Mouse (Mus musculus): Measurements from ENCODE around the gene 1700069L16Rik. TPM values are rescaled to one million over a fixed set of nuclear protein-coding genes. Genes with fewer than 3 reads are reported as not detected.

1700069L16Rik gene
- polyA plus RNA-seq, 1 experiment, result not detected

GRCm38 (mm10) chr5:113700388-113701023 lies 24.1 kb downstream of the 1700069L16Rik start:
- Histone ChIP-seq H3K9me3 (ENCODE audit: control insufficient read depth, low read length) (no peaks in the 10 kb centered on the region), H3K4me1 (ENCODE audit: control insufficient read depth) (no peaks in the 10 kb centered on the region), H3K4me3 (replicated peaks) (no peak overlapping the region), H3K27me3 (ENCODE audit: control insufficient read depth) (no peaks in the 10 kb centered on the region), H3K36me3 (ENCODE audit: control insufficient read depth) (no peaks in the 10 kb centered on the region)
- TF ChIP-seq GATA1 (IDR thresholded peaks at IDR 0.05; ENCODE audit: low read length), result no peak
- no peak for TF ChIP-seq TAL1 (IDR thresholded peaks at IDR 0.05; ENCODE audit: low read length)

GRCm38 (mm10) chr5:113694415-113694814 lies 30.2 kb downstream of the 1700069L16Rik start:
- Histone ChIP-seq H3K4me3 (replicated peaks) (no peak overlapping the region), H3K4me1 (ENCODE audit: control insufficient read depth) (no peaks in the 10 kb centered on the region), H3K9me3 (ENCODE audit: control insufficient read depth, low read length) (peaks cover 21% of the 10 kb centered on the region), H3K36me3 (ENCODE audit: control insufficient read depth) (no peaks in the 10 kb centered on the region), H3K27me3 (ENCODE audit: control insufficient read depth) (no peaks in the 10 kb centered on the region; the same call in 1 of the 2 replicates)
- TF ChIP-seq GATA1 (IDR thresholded peaks at IDR 0.05; ENCODE audit: low read length) (no peak), TAL1 (IDR thresholded peaks at IDR 0.05; ENCODE audit: low read length) (no peak)

- peaks cover 22% of the 10 kb centered on the region for H3K9me3 ChIP-seq (ENCODE audit: control insufficient read depth, low read length)
- no peak for TF ChIP-seq TAL1 (IDR thresholded peaks at IDR 0.05; ENCODE audit: low read length)
- TF ChIP-seq GATA1 (IDR thresholded peaks at IDR 0.05; ENCODE audit: low read length), result no peak
- H3K27me3 ChIP-seq (ENCODE audit: control insufficient read depth), result no peaks in the 10 kb centered on the region; the same call in 1 of the 2 replicates
- no peak overlapping the region for H3K4me3 ChIP-seq (replicated peaks)
- H3K4me1 ChIP-seq (ENCODE audit: control insufficient read depth), result no peaks in the 10 kb centered on the region
- H3K36me3 ChIP-seq (ENCODE audit: control insufficient read depth), result no peaks in the 10 kb centered on the region
These were observed 30.6 kb downstream of the 1700069L16Rik start for GRCm38 (mm10) chr5:113694000-113694399.

GRCm38 (mm10) chr5:113693196-113693755 lies 31.3 kb downstream of the 1700069L16Rik start:
- no peaks in the 10 kb centered on the region for H3K4me1 ChIP-seq (ENCODE audit: control insufficient read depth)
- no peak overlapping the region for H3K4me3 ChIP-seq (replicated peaks)
- no peaks in the 10 kb centered on the region for H3K36me3 ChIP-seq (ENCODE audit: control insufficient read depth)
- H3K27me3 ChIP-seq (ENCODE audit: control insufficient read depth), result peaks cover 1% of the 10 kb centered on the region; the same call in 1 of the 2 replicates
- peaks cover 24% of the 10 kb centered on the region for H3K9me3 ChIP-seq (ENCODE audit: control insufficient read depth, low read length)
- TF ChIP-seq TAL1 (IDR thresholded peaks at IDR 0.05; ENCODE audit: low read length) (no peak), GATA1 (IDR thresholded peaks at IDR 0.05; ENCODE audit: low read length) (no peak)

- Histone ChIP-seq H3K9me3 (ENCODE audit: control insufficient read depth, low read length) (peaks cover 32% of the 10 kb centered on the region), H3K36me3 (ENCODE audit: control insufficient read depth) (no peaks in the 10 kb centered on the region), H3K4me3 (replicated peaks) (no peak overlapping the region), H3K4me1 (ENCODE audit: control insufficient read depth) (peaks cover 3% of the 10 kb centered on the region), H3K27me3 (ENCODE audit: control insufficient read depth) (peaks cover 2% of the 10 kb centered on the region; the same call in 1 of the 2 replicates)
- TF ChIP-seq GATA1 (IDR thresholded peaks at IDR 0.05; ENCODE audit: low read length) (no peak), TAL1 (IDR thresholded peaks at IDR 0.05; ENCODE audit: low read length) (no peak)
These were observed 33.7 kb downstream of the 1700069L16Rik start for GRCm38 (mm10) chr5:113690866-113691265.

GRCm38 (mm10) chr5:113690069-113690548 lies 34.5 kb downstream of the 1700069L16Rik start:
- H3K4me3 ChIP-seq (replicated peaks), result no peak overlapping the region
- peaks cover 2% of the 10 kb centered on the region; the same call in 1 of the 2 replicates for H3K27me3 ChIP-seq (ENCODE audit: control insufficient read depth)
- no peak for TF ChIP-seq GATA1 (IDR thresholded peaks at IDR 0.05; ENCODE audit: low read length)
- TF ChIP-seq TAL1 (IDR thresholded peaks at IDR 0.05; ENCODE audit: low read length), result no peak
- H3K4me1 ChIP-seq (ENCODE audit: control insufficient read depth), result peaks cover 3% of the 10 kb centered on the region
- H3K9me3 ChIP-seq (ENCODE audit: control insufficient read depth, low read length), result peaks cover 32% of the 10 kb centered on the region
- H3K36me3 ChIP-seq (ENCODE audit: control insufficient read depth), result no peaks in the 10 kb centered on the region

- Histone ChIP-seq H3K27me3 (ENCODE audit: control insufficient read depth) (peaks cover 2% of the 10 kb centered on the region; the same call in 1 of the 2 replicates), H3K4me3 (replicated peaks) (no peak overlapping the region), H3K9me3 (ENCODE audit: control insufficient read depth, low read length) (peaks cover 24% of the 10 kb centered on the region), H3K36me3 (ENCODE audit: control insufficient read depth) (no peaks in the 10 kb centered on the region), H3K4me1 (ENCODE audit: control insufficient read depth) (peaks cover 3% of the 10 kb centered on the region)
- TF ChIP-seq GATA1 (IDR thresholded peaks at IDR 0.05; ENCODE audit: low read length), result no peak
- TF ChIP-seq TAL1 (IDR thresholded peaks at IDR 0.05; ENCODE audit: low read length), result no peak
These were observed 37.1 kb downstream of the 1700069L16Rik start for GRCm38 (mm10) chr5:113687514-113687913.

- H3K36me3 ChIP-seq (ENCODE audit: control insufficient read depth), result no peaks in the 10 kb centered on the region
- H3K27me3 ChIP-seq (ENCODE audit: control insufficient read depth), result peaks cover 2% of the 10 kb centered on the region; the same call in 1 of the 2 replicates
- H3K9me3 ChIP-seq (ENCODE audit: control insufficient read depth, low read length), result peaks cover 15% of the 10 kb centered on the region
- TF ChIP-seq GATA1 (IDR thresholded peaks at IDR 0.05; ENCODE audit: low read length) (no peak), TAL1 (IDR thresholded peaks at IDR 0.05; ENCODE audit: low read length) (no peak)
- no peak overlapping the region for H3K4me3 ChIP-seq (replicated peaks)
- H3K4me1 ChIP-seq (ENCODE audit: control insufficient read depth), result peaks cover 3% of the 10 kb centered on the region
These were observed 39.1 kb downstream of the 1700069L16Rik start for GRCm38 (mm10) chr5:113685471-113685870.

GRCm38 (mm10) chr5:113683246-113683645 lies 41.3 kb downstream of the 1700069L16Rik start:
- peaks cover under 1% of the 10 kb centered on the region; the same call in 1 of the 2 replicates for H3K27me3 ChIP-seq (ENCODE audit: control insufficient read depth)
- H3K4me1 ChIP-seq (ENCODE audit: control insufficient read depth), result peaks cover 3% of the 10 kb centered on the region
- no peak overlapping the region for H3K4me3 ChIP-seq (replicated peaks)
- no peaks in the 10 kb centered on the region for H3K36me3 ChIP-seq (ENCODE audit: control insufficient read depth)
- TF ChIP-seq GATA1 (IDR thresholded peaks at IDR 0.05; ENCODE audit: low read length) (no peak), TAL1 (IDR thresholded peaks at IDR 0.05; ENCODE audit: low read length) (no peak)
- peaks cover 14% of the 10 kb centered on the region for H3K9me3 ChIP-seq (ENCODE audit: control insufficient read depth, low read length)

Measured in erythroblast, embryonic 14.5 days (primary cell).